In the genomic region with DNA sequence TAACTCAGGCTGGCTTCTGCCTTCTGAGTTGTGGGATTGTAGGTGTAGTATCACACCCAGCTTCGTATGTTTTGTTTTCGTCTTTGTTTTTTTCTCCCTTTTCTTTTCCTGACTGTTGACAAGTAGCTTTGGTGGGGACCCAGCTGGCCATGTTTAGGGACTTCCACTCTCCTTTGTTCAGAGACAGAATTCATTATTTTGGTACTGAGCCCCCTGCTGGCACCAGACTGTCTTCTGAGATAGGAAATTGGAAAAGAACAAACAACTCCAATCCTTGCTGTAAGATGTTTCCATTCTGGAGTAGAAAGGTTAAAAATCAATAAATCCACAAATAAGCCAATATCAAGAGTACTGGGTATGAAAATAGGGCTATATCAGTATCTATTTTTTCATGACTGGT, we compare ENCODE assay signal across 10 mouse cellular contexts. TPM values are rescaled to one million over a fixed set of nuclear protein-coding genes. Genes with fewer than 3 reads are reported as not detected.
DNase-seq lines count a peak whose midpoint lies in the region; ATAC-seq lines count a peak whose summit lies in the region.
"Had no signal": no experiment of that assay in that cellular context is flagged by ENCODE, and none has a peak within 500 bp of the region (broad histone marks: within the 10 kb centered on the region; RNA-seq: fewer than 3 reads in every experiment).

No protein-coding gene starts in this region.

- peak overlapping the region; percentile 77 for H3K27ac ChIP-seq in kidney, embryonic 15.5 days
- H3K27ac ChIP-seq in forebrain, embryonic 13.5 days = 0 out of 2 replicates have a peak overlapping the region, but pooled peaks have one; percentile 2
- peak overlapping the region; percentile 44; the same call in 1 of the 2 replicates for H3K27ac ChIP-seq in limb, embryonic 13.5 days

- no peak for ATAC-seq in kidney, embryonic 15.5 days (replicated peaks; ENCODE audit: low FRiP score)
- no peak for ATAC-seq in forebrain, embryonic 13.5 days
- no peak for ATAC-seq in limb, embryonic 13.5 days (ENCODE audit: low FRiP score, low read depth)
- ATAC-seq in erythroblast, adult 5-6 weeks (replicated peaks; ENCODE audit: low FRiP score, poor library complexity, severe bottlenecking) = no peak
- ATAC-seq: inflammation-experienced regulatory T-cells, adult 6 months had no signal

- H3K4me1 ChIP-seq in kidney, embryonic 15.5 days = peaks cover 46% of the 10 kb centered on the region
- peaks cover 36% of the 10 kb centered on the region for H3K4me1 ChIP-seq in forebrain, embryonic 13.5 days
- H3K4me1 ChIP-seq in limb, embryonic 13.5 days = peaks cover 37% of the 10 kb centered on the region

- H3K9me3 ChIP-seq in kidney, embryonic 15.5 days (replicated peaks) = no peaks in the 10 kb centered on the region
- H3K9me3 ChIP-seq in forebrain, embryonic 13.5 days (replicated peaks) = no peaks in the 10 kb centered on the region
- H3K9me3 ChIP-seq in limb, embryonic 13.5 days = no peaks in the 10 kb centered on the region

- H3K4me3 ChIP-seq in kidney, embryonic 15.5 days (replicated peaks) = no peak overlapping the region
- no peak overlapping the region for H3K4me3 ChIP-seq in forebrain, embryonic 13.5 days
- H3K4me3 ChIP-seq in limb, embryonic 13.5 days = no peak overlapping the region

- H3K4me2 ChIP-seq in kidney, embryonic 15.5 days = no peak overlapping the region
- H3K4me2 ChIP-seq in forebrain, embryonic 13.5 days = no peak overlapping the region
- H3K4me2 ChIP-seq in limb, embryonic 13.5 days (replicated peaks) = no peak overlapping the region

- peaks cover 32% of the 10 kb centered on the region for H3K27me3 ChIP-seq in kidney, embryonic 15.5 days
- peaks cover 38% of the 10 kb centered on the region for H3K27me3 ChIP-seq in forebrain, embryonic 13.5 days
- peaks cover 29% of the 10 kb centered on the region for H3K27me3 ChIP-seq in limb, embryonic 13.5 days

- no peaks in the 10 kb centered on the region for H3K36me3 ChIP-seq in kidney, embryonic 15.5 days
- no peaks in the 10 kb centered on the region for H3K36me3 ChIP-seq in forebrain, embryonic 13.5 days (ENCODE audit: poor library complexity, severe bottlenecking)
- H3K36me3 ChIP-seq in limb, embryonic 13.5 days = no peaks in the 10 kb centered on the region

- DNase-seq in kidney, adult 8-10 months = no peak
- peak; percentile 27 for DNase-seq in Muller cell, postnatal 12 days (ENCODE audit: inconsistent ontology term)
- DNase-seq in spleen, postnatal 10 days (ENCODE audit: low spot score in 2 of 2) = no peak
- DNase-seq in adrenal gland, adult 18-20 months (ENCODE audit: low spot score in 2 of 2) = no peak

- WGBS in kidney, embryonic 15.5 days = 44% methylated on average over 2 of the region's 2 CpGs
- 16% methylated on average over 2 of the region's 2 CpGs for whole genome bisulfite sequencing in forebrain, embryonic 13.5 days
- 60% methylated on average over 2 of the region's 2 CpGs for WGBS in limb, embryonic 13.5 days

- no peak overlapping the region for H3K9ac ChIP-seq in kidney, embryonic 15.5 days
- no peak overlapping the region for H3K9ac ChIP-seq in forebrain, embryonic 13.5 days
- H3K9ac ChIP-seq in limb, embryonic 13.5 days = no peak overlapping the region

RNA-seq across cellular contexts. Expression of a gene that starts 3.7 kb away (rescaled TPM):
- 25.6 and 25.9 TPM in 2 replicates for polyA plus RNA-seq in kidney, embryonic 15.5 days (2015; fragmentation: Nextera tagmentation; extraction: Ambion mirVana)
- 31.0 and 35.9 TPM in 2 replicates for polyA plus RNA-seq in forebrain, embryonic 13.5 days (2015; fragmentation: Nextera tagmentation; extraction: Ambion mirVana)
- 33.3 and 34.3 TPM in 2 replicates for polyA plus RNA-seq in limb, embryonic 13.5 days (2015; fragmentation: Nextera tagmentation; extraction: Ambion mirVana)
- total RNA-seq in erythroblast, adult 5-6 weeks (2015; ENCODE audit: low replicate concordance) = not detected in 2 replicates
- not detected in 2 replicates for total RNA-seq in erythroblast, adult 5-6 weeks (2017; ENCODE audit: low replicate concordance)
- 1 to 10 TPM; 8.7 to 8.9 TPM for total RNA-seq in adrenal gland, adult 18-20 months (2021)

RNA-seq across cellular contexts. Expression of a gene that starts 5.0 kb away (rescaled TPM):
- polyA plus RNA-seq in kidney, embryonic 15.5 days (2015; fragmentation: Nextera tagmentation; extraction: Ambion mirVana) = 48.1 and 49.9 TPM in 2 replicates
- 11.6 and 13.0 TPM in 2 replicates for polyA plus RNA-seq in forebrain, embryonic 13.5 days (2015; fragmentation: Nextera tagmentation; extraction: Ambion mirVana)
- polyA plus RNA-seq in limb, embryonic 13.5 days (2015; fragmentation: Nextera tagmentation; extraction: Ambion mirVana) = 28.5 and 30.0 TPM in 2 replicates
- not detected in 2 replicates for total RNA-seq in erythroblast, adult 5-6 weeks (2015; ENCODE audit: low replicate concordance)
- total RNA-seq in erythroblast, adult 5-6 weeks (2017; ENCODE audit: low replicate concordance) = not detected in 2 replicates
- total RNA-seq in adrenal gland, adult 18-20 months (2021) = 10 to 100 TPM; 25.7 to 41.7 TPM
- total RNA-seq: common myeloid progenitor, adult 5-6 weeks had no signal
- polyA plus RNA-seq: inflammation-experienced regulatory T-cells, adult 6 months had no signal

RNA-seq across cellular contexts. Expression of a gene that starts 17.4 kb away (rescaled TPM):
- polyA plus RNA-seq in kidney, embryonic 15.5 days (2015; fragmentation: Nextera tagmentation; extraction: Ambion mirVana) = 56.6 and 61.7 TPM in 2 replicates
- polyA plus RNA-seq in forebrain, embryonic 13.5 days (2015; fragmentation: Nextera tagmentation; extraction: Ambion mirVana) = 45.3 and 45.4 TPM in 2 replicates
- 79.0 and 82.0 TPM in 2 replicates for polyA plus RNA-seq in limb, embryonic 13.5 days (2015; fragmentation: Nextera tagmentation; extraction: Ambion mirVana)
- 127 and 130 TPM in 2 replicates for total RNA-seq in erythroblast, adult 5-6 weeks (2015; ENCODE audit: low replicate concordance)
- 29.4 and 41.5 TPM in 2 replicates for total RNA-seq in erythroblast, adult 5-6 weeks (2017; ENCODE audit: low replicate concordance)
- total RNA-seq in adrenal gland, adult 18-20 months (2021) = 10 to 100 TPM; 18.8 to 22.5 TPM

RNA-seq across cellular contexts. Expression of a gene that starts 19.6 kb away (rescaled TPM):
- 0.21 TPM in 1 of 2 replicates, not detected in the other for polyA plus RNA-seq in kidney, embryonic 15.5 days (2015; fragmentation: Nextera tagmentation; extraction: Ambion mirVana)
- 0.23 TPM in 1 of 2 replicates, not detected in the other for polyA plus RNA-seq in forebrain, embryonic 13.5 days (2015; fragmentation: Nextera tagmentation; extraction: Ambion mirVana)
- polyA plus RNA-seq in limb, embryonic 13.5 days (2015; fragmentation: Nextera tagmentation; extraction: Ambion mirVana) = 0.53 TPM in 1 of 2 replicates, not detected in the other
- total RNA-seq in erythroblast, adult 5-6 weeks (2015; ENCODE audit: low replicate concordance) = not detected in 2 replicates
- total RNA-seq in erythroblast, adult 5-6 weeks (2017; ENCODE audit: low replicate concordance) = not detected in 2 replicates
- under 1 TPM in 1 of 2 experiments, not detected in 1; 0.42 TPM for total RNA-seq in adrenal gland, adult 18-20 months (2021)
- total RNA-seq: common myeloid progenitor, adult 5-6 weeks had no signal
- polyA plus RNA-seq: inflammation-experienced regulatory T-cells, adult 6 months had no signal

RNA-seq across cellular contexts. Expression of a gene that starts 21.8 kb away (rescaled TPM):
- 0.22 TPM in 1 of 2 replicates, not detected in the other for polyA plus RNA-seq in kidney, embryonic 15.5 days (2015; fragmentation: Nextera tagmentation; extraction: Ambion mirVana)
- polyA plus RNA-seq in forebrain, embryonic 13.5 days (2015; fragmentation: Nextera tagmentation; extraction: Ambion mirVana) = not detected in 2 replicates
- not detected in 2 replicates for polyA plus RNA-seq in limb, embryonic 13.5 days (2015; fragmentation: Nextera tagmentation; extraction: Ambion mirVana)
- total RNA-seq in erythroblast, adult 5-6 weeks (2015; ENCODE audit: low replicate concordance) = not detected in 2 replicates
- not detected in 2 replicates for total RNA-seq in erythroblast, adult 5-6 weeks (2017; ENCODE audit: low replicate concordance)
- total RNA-seq in adrenal gland, adult 18-20 months (2021) = not detected
- total RNA-seq: common myeloid progenitor, adult 5-6 weeks had no signal
- polyA plus RNA-seq: inflammation-experienced regulatory T-cells, adult 6 months had no signal

Comparison
In these comparisons a context has a peak if more than half of its experiments do, and no peak if none do; other contexts are left out.
1. H3K27ac ChIP-seq: peak in every context shown above with its lines; median percentile 77 in kidney, embryonic 15.5 days; 44 in limb, embryonic 13.5 days; 2 in forebrain, embryonic 13.5 days.